Mouse (Mus musculus): Measurements from ENCODE around the gene Fam53b.
"Not testable (repeated sequence)": the region's sequence is repeated elsewhere in the genome, so short reads cannot be mapped to it uniquely, and the experiment has no call there.

DNA sequence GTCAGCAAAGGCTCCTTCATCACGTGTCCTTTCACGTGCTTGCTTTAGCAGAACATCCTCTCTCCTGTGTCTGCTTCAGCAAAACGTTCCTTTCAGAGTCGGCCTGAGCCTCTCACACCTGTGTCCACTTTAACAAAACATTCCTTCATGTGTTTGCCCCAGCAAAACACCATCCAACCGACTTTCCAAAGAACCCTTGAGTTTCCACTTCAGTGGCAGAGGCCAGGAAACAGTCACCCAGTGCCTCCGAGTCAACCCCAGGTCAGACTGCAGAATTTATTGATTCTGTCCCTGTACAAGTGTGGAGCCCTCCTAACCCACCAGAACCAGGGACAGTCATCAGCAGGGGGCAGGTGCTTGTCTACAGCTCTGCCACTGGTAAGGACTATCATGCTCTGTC, 150.9 kb downstream of the Fam53b start:
- not testable (repeated sequence) for TF ChIP-seq CTCF (conservative IDR thresholded peaks at IDR 0.05 in 1 of 2, IDR thresholded peaks at IDR 0.05 in 1 of 2; ENCODE audit: low read depth in 2 of 2, low read length in 2 of 2); ZMIZ1 (IDR thresholded peaks at IDR 0.05; ENCODE audit: low read depth, low read length); NELFE (IDR thresholded peaks at IDR 0.05; ENCODE audit: low read depth, low read length); UBTF (IDR thresholded peaks at IDR 0.05; ENCODE audit: low read depth, low read length); EP300 (IDR thresholded peaks at IDR 0.05; ENCODE audit: low read length); CHD2 (IDR thresholded peaks at IDR 0.05; ENCODE audit: low read length); POLR2A (IDR thresholded peaks at IDR 0.05; ENCODE audit: low read depth, low read length); TCF12 (IDR thresholded peaks at IDR 0.05; ENCODE audit: low read depth, low read length); JUND (conservative IDR thresholded peaks at IDR 0.05; ENCODE audit: low read depth, low read length); SIN3A (IDR thresholded peaks at IDR 0.05; ENCODE audit: low read length); SMC3 (IDR thresholded peaks at IDR 0.05; ENCODE audit: low read depth, low read length); ZC3H11A (IDR thresholded peaks at IDR 0.05; ENCODE audit: low read depth, low read length)

Measured in CH12.LX (cell line).